Mouse (Mus musculus) CH12.LX (cell line): ENCODE measurements around the gene Itgam. TPM values are rescaled to one million over a fixed set of nuclear protein-coding genes. Genes with fewer than 3 reads are reported as not detected.

Source experiments
- DNase-seq: peaks from one replicate; pipeline ENCODE4 v3.0.0-alpha.2; 2013; ENCODE audit errors: extremely low read depth
- H3K27ac ChIP-seq: 2 replicates; pipeline ENCODE4 v1.5.1; 2012; ENCODE audit warnings: low read depth, mild to moderate bottlenecking, control low read depth, moderate library complexity; ENCODE audit not compliant: insufficient read depth
- H3K27me3 ChIP-seq: replicated peaks from 2 replicates; pipeline ENCODE3; 2012; ENCODE audit warnings: inconsistent platforms
- H3K36me3 ChIP-seq, 2 experiments: replicated peaks in 1 of 2; 2 replicates each; pipeline versions ENCODE3 to v1.6.1; 2012; ENCODE audit warnings: inconsistent platforms in 1 of 2, low read length in 1 of 2, mild to moderate bottlenecking in 1 of 2, mixed read lengths in 1 of 2, moderate library complexity in 1 of 2; ENCODE audit not compliant: control insufficient read depth in 1 of 2, insufficient read depth in 1 of 2
- H3K4me1 ChIP-seq, 2 experiments: 2 replicates each; pipeline ENCODE4 v1.6.1; 2012; ENCODE audit warnings: inconsistent platforms in 1 of 2, moderate library complexity in 1 of 2; ENCODE audit not compliant: insufficient read depth in 2 of 2, control insufficient read depth in 1 of 2
- H3K4me2 ChIP-seq: 2 replicates; pipeline ENCODE4 v1.6.1; 2012; ENCODE audit warnings: low read depth, mild to moderate bottlenecking, control low read depth; ENCODE audit not compliant: poor library complexity, insufficient read depth, severe bottlenecking
- H3K4me3 ChIP-seq, 3 experiments: fragments of 150-350 bp in 1 of 3; sonication (generic) in 1 of 3; replicated peaks in 1 of 3; 2 replicates each; pipeline versions ENCODE3 to v1.5.1; 2011 to 2012; ENCODE audit warnings: low read depth in 2 of 3, low read length in 2 of 3, mild to moderate bottlenecking in 2 of 3, moderate library complexity in 2 of 3, control low read depth in 1 of 3, improper control_type of control experiment in 1 of 3, inconsistent platforms in 1 of 3, mixed read lengths in 1 of 3; ENCODE audit not compliant: poor library complexity in 1 of 3
- H3K79me2 ChIP-seq: replicated peaks from 2 replicates; pipeline ENCODE4 v1.6.1; 2012; ENCODE audit warnings: mild to moderate bottlenecking, moderate library complexity; ENCODE audit not compliant: control insufficient read depth, poor library complexity, insufficient read depth, severe bottlenecking; ENCODE audit errors: extremely low read depth
- H3K9ac ChIP-seq: 2 replicates; pipeline ENCODE4 v1.6.1; 2012; ENCODE audit warnings: low read depth, mild to moderate bottlenecking, control low read depth, moderate library complexity; ENCODE audit not compliant: insufficient read depth
- H3K9me3 ChIP-seq: replicated peaks from 2 replicates; pipeline ENCODE3; 2012; ENCODE audit warnings: low read length, inconsistent platforms, mixed read lengths
- CHD1 ChIP-seq: IDR thresholded peaks from 2 replicates; pipeline ENCODE4 v1.6.1; 2012; ENCODE audit warnings: low read depth, low read length, improper control_type of control experiment, inconsistent platforms
- CTCF ChIP-seq, 2 experiments: IDR thresholded peaks in 1 of 2; conservative IDR thresholded peaks in 1 of 2; 2 replicates each; pipeline ENCODE4 v1.5.1; 2011 to 2012; ENCODE audit warnings: low read depth in 2 of 2, low read length in 2 of 2, improper control_type of control experiment in 1 of 2, inconsistent platforms in 1 of 2, mild to moderate bottlenecking in 1 of 2, moderate library complexity in 1 of 2
- E2F4 ChIP-seq: IDR thresholded peaks from 2 replicates; pipeline ENCODE4 v1.6.1; 2011; ENCODE audit warnings: low read depth, low read length, improper control_type of control experiment; ENCODE audit not compliant: insufficient replicate concordance
- EP300 ChIP-seq: IDR thresholded peaks from 2 replicates; pipeline ENCODE4 v1.6.1; 2011; ENCODE audit warnings: low read length, improper control_type of control experiment
- ETS1 ChIP-seq: conservative IDR thresholded peaks from 2 replicates; pipeline ENCODE4 v1.6.1; 2012; ENCODE audit warnings: low read depth, mild to moderate bottlenecking, inconsistent platforms, low read length, improper control_type of control experiment, moderate library complexity
- GABPA ChIP-seq: IDR thresholded peaks from 2 replicates; pipeline ENCODE4 v1.6.1; 2012; ENCODE audit warnings: low read depth, low read length, improper control_type of control experiment, inconsistent platforms; ENCODE audit not compliant: insufficient replicate concordance
- HCFC1 ChIP-seq: IDR thresholded peaks from 2 replicates; pipeline ENCODE4 v1.6.1; 2012; ENCODE audit warnings: low read depth, mild to moderate bottlenecking, inconsistent platforms, low read length, improper control_type of control experiment
- IRF4 ChIP-seq: IDR thresholded peaks from 2 replicates; pipeline ENCODE4 v1.6.1; 2014; ENCODE audit warnings: low read depth, mild to moderate bottlenecking, inconsistent platforms, low read length, improper control_type of control experiment
- JUN ChIP-seq: IDR thresholded peaks from 2 replicates; pipeline ENCODE4 v1.6.1; 2011; ENCODE audit warnings: low read depth, mild to moderate bottlenecking, low read length, improper control_type of control experiment, moderate library complexity; ENCODE audit not compliant: insufficient read depth
- JUND ChIP-seq: conservative IDR thresholded peaks from 2 replicates; pipeline ENCODE4 v1.6.1; 2011; ENCODE audit warnings: low read depth, low read length, improper control_type of control experiment
- KAT2A ChIP-seq: IDR thresholded peaks from 2 replicates; pipeline ENCODE4 v1.6.1; 2012; ENCODE audit warnings: low read length, improper control_type of control experiment, inconsistent platforms; ENCODE audit not compliant: insufficient replicate concordance
- MEF2A ChIP-seq: IDR thresholded peaks from 2 replicates; pipeline ENCODE4 v1.6.1; 2014; ENCODE audit warnings: low read depth, mild to moderate bottlenecking, inconsistent platforms, low read length, improper control_type of control experiment, borderline replicate concordance
- NELFE ChIP-seq: IDR thresholded peaks from 2 replicates; pipeline ENCODE4 v1.6.1; 2011; ENCODE audit warnings: low read depth, low read length, improper control_type of control experiment
- PAX5 ChIP-seq: IDR thresholded peaks from 2 replicates; pipeline ENCODE4 v1.6.1; 2012; ENCODE audit warnings: low read length, inconsistent platforms, mixed read lengths
- POLR2A ChIP-seq: IDR thresholded peaks from 2 replicates; pipeline ENCODE4 v1.6.1; 2011; ENCODE audit warnings: low read depth, mild to moderate bottlenecking, improper control_type of control experiment, low read length
- RAD21 ChIP-seq: IDR thresholded peaks from 2 replicates; pipeline ENCODE4 v1.6.1; 2011; ENCODE audit warnings: low read depth, mild to moderate bottlenecking, low read length, improper control_type of control experiment, moderate library complexity
- RCOR1 ChIP-seq: conservative IDR thresholded peaks from 2 replicates; pipeline ENCODE4 v1.6.1; 2012; ENCODE audit warnings: low read depth, mild to moderate bottlenecking, inconsistent platforms, low read length, improper control_type of control experiment
- SIN3A ChIP-seq: IDR thresholded peaks from 2 replicates; pipeline ENCODE4 v1.6.1; 2012; ENCODE audit warnings: low read length, improper control_type of control experiment, inconsistent platforms
- SMC3 ChIP-seq: IDR thresholded peaks from 2 replicates; pipeline ENCODE4 v1.6.1; 2011; ENCODE audit warnings: low read depth, low read length, improper control_type of control experiment
- TBP ChIP-seq: conservative IDR thresholded peaks from 2 replicates; pipeline ENCODE4 v1.6.1; 2011; ENCODE audit warnings: low read depth, low read length, improper control_type of control experiment
- TCF12 ChIP-seq: IDR thresholded peaks from 2 replicates; pipeline ENCODE4 v1.6.1; 2014; ENCODE audit warnings: low read depth, mild to moderate bottlenecking, inconsistent platforms, low read length, improper control_type of control experiment
- USF1 ChIP-seq: IDR thresholded peaks from 2 replicates; pipeline ENCODE4 v1.6.1; 2014; ENCODE audit warnings: low read depth, mild to moderate bottlenecking, inconsistent platforms, low read length, improper control_type of control experiment
- USF2 ChIP-seq: conservative IDR thresholded peaks from 2 replicates; pipeline ENCODE4 v1.6.1; 2011; ENCODE audit warnings: low read depth, low read length, improper control_type of control experiment
- ZC3H11A ChIP-seq: IDR thresholded peaks from 2 replicates; pipeline ENCODE4 v1.6.1; 2012; ENCODE audit warnings: low read depth, mild to moderate bottlenecking, inconsistent platforms, low read length, improper control_type of control experiment
- ZKSCAN1 ChIP-seq: IDR thresholded peaks from 2 replicates; pipeline ENCODE4 v1.6.1; 2012; ENCODE audit warnings: low read depth, inconsistent platforms, low read length, improper control_type of control experiment, borderline replicate concordance
- ZMIZ1 ChIP-seq: IDR thresholded peaks from 2 replicates; pipeline ENCODE4 v1.6.1; 2012; ENCODE audit warnings: low read depth, mild to moderate bottlenecking, inconsistent platforms, low read length, improper control_type of control experiment
- ZNF384 ChIP-seq: IDR thresholded peaks from 2 replicates; pipeline ENCODE4 v1.6.1; 2012; ENCODE audit warnings: low read depth, low read length, improper control_type of control experiment, inconsistent platforms
- dilution Hi-C: fragments of 300-500 bp; cut with MboI; formaldehyde crosslinking; loops from 2 replicates; pipeline ENCODE4 v1.14.3; 2020; ENCODE audit warnings: low sequenced_read_pairs; ENCODE audit not compliant: extremely low pct_unique_long_range_greater_than_20kb, extremely low pct_ligation_motif_present
- in situ Hi-C: fragments of 300-500 bp; cut with MboI; formaldehyde crosslinking; loops from 3 replicates; pipeline ENCODE4 v1.14.3; 2019; ENCODE audit warnings: low sequenced_read_pairs, low pct_ligation_motif_present, low pct_unique_long_range_greater_than_20kb, mixed read lengths
- polyA plus RNA-seq: library from polyadenylated mRNA; unstranded; fragments of >175 nt; gene quantifications from 2 replicates; pipeline ENCODE4 v1.2.1, GENCODE M21; 2012; ENCODE audit warnings: low read depth; ENCODE audit not compliant: insufficient read length
- total RNA-seq, 2 experiments: library from RNA; depleted of rRNA; stranded (reverse); fragments of 300-350 nt in 1 of 2; fragments of >200 nt in 1 of 2; gene quantifications; 2 replicates each; pipeline ENCODE4 v1.2.3; 2012 to 2014

Itgam gene
- total and polyA plus RNA-seq, 3 experiments = 0.13 to 1.1 (median 0.48) TPM

DNA sequence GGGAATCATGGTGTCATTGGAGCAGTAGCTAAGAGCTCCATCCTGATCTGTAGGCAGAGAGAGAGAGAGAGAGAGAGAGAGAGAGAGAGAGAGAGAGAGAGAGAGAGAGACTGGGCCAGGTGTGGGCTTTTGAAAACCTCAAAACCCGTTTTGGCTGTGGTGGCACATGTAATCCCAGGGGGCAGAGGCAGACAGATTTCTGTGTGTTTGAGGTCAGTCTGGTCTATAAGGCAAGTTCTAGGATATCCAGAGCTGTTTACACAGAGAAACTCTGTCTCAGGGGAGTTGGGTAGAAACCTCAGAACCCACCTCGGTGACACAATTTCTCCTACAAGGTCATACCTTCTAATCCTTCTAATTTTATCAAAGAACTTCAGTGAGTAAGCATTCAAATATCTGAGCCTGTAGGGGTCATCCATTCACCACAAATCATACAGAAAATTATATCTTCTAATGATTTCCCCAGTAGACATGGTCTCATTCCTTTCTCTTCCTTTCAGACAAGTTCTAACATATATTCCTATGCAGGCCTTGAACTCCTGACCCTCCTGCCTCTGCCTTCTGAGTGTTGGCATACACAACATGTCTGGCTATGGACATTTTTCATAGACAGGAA lies 38.4 kb downstream of the Itgam start (continued):
- no peak for TF ChIP-seq PAX5
- 0 out of 2 replicates have a peak, but pooled peaks have one; percentile 16 for TF ChIP-seq E2F4
- TF ChIP-seq ZMIZ1 = no peak
- TF ChIP-seq SIN3A = peak; percentile 58
- no peak for TF ChIP-seq GABPA
- TF ChIP-seq CTCF (conservative IDR thresholded peaks at IDR 0.05 in 1 of 2, IDR thresholded peaks at IDR 0.05 in 1 of 2; ENCODE audit: low read depth in 2 of 2, low read length in 2 of 2) = peak in 1 of 2 experiments; percentile 66; a peak in 2 of 4 replicates
- peak; percentile 14; the same call in 1 of the 2 replicates for TF ChIP-seq ZNF384
- peak; percentile 74 for TF ChIP-seq TCF12

DNA sequence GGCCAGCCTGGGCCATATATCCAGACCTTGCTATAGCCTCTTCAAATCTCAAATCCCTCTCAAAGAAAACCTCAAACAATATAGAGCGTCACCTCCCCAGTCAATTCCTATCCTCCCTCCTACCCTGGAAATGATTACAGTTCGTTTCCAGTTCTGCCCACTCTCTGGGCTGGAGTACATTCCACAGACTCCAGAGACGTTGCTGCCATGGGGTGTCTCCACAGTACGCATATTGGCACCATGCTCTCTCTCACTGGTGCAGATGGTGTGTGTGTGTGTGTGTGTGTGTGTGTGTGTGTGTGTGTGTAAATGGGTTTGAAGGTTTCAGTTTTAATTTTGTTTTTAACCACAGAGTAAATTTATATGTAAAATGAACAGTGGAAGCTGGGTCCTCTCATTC lies 42.8 kb downstream of the Itgam start:
- Histone ChIP-seq H3K36me3 (no peaks in the 10 kb centered on the region), H3K27me3 (peaks cover 32% of the 10 kb centered on the region), H3K4me3 (no peak overlapping the region), H3K79me2 (no peaks in the 10 kb centered on the region), H3K9me3 (no peaks in the 10 kb centered on the region), H3K9ac (no peak overlapping the region), H3K4me1 (peaks cover 6 to 17% of the 10 kb centered on the region in 2 experiments; a peak in 3 of 4 replicates), H3K27ac (no peak overlapping the region), H3K4me2 (no peak overlapping the region)
- dilution Hi-C loops (no loop called here), in situ Hi-C loops (no loop called here)
- no peak for DNase-seq
- TF ChIP-seq POLR2A (no peak), RAD21 (peak; percentile 38), MEF2A (no peak), NELFE (no peak), EP300 (no peak), RCOR1 (no peak), HCFC1 (no peak), JUND (no peak), SMC3 (peak; percentile 45), CTCF (conservative IDR thresholded peaks at IDR 0.05 in 1 of 2, IDR thresholded peaks at IDR 0.05 in 1 of 2; ENCODE audit: low read depth in 2 of 2, low read length in 2 of 2) (peak in 1 of 2 experiments; percentile 42; a peak in 2 of 4 replicates), CHD1 (no peak), TBP (no peak)

DNA sequence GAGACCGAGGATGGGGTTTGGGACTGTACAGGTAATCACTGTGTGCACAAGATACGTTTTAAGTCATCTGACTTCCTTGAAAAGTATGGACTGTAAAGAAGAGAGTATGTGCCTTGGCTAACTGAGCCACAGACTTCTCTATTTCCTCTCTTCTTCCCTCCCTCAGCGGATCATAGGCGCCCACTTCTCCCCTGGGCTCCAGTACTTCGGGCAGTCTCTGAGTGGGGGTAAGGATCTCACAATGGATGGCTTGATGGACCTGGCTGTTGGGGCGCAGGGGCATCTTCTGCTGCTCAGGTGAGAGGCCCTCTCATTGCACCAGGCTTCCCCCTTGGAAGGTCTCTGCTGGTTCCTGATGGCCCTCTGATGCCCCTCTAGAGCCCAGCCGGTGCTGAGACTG lies 45.0 kb downstream of the Itgam start:
- no peak overlapping the region for H3K4me2 ChIP-seq
- in situ Hi-C loops = no loop called here
- no peak for TF ChIP-seq ZNF384
- TF ChIP-seq RCOR1 = no peak
- no peak for TF ChIP-seq SMC3
- TF ChIP-seq HCFC1 = no peak
- TF ChIP-seq ETS1 = no peak
- no peak for TF ChIP-seq ZKSCAN1
- TF ChIP-seq CHD1 = no peak
- no peak for TF ChIP-seq USF2
- TF ChIP-seq USF1 = no peak
- TF ChIP-seq ZC3H11A = no peak
- no peak for TF ChIP-seq TCF12
- no peak for TF ChIP-seq JUN
- TF ChIP-seq IRF4 = no peak
- TF ChIP-seq KAT2A = no peak
- TF ChIP-seq PAX5 = no peak
- no peak for TF ChIP-seq E2F4
- H3K4me1 ChIP-seq = 0 out of 4 replicates have a peak, but pooled peaks cover 0 to 2% of the 10 kb centered on the region in 2 experiments
- DNase-seq = no peak
- H3K9me3 ChIP-seq = no peaks in the 10 kb centered on the region
- H3K4me3 ChIP-seq = no peak overlapping the region
- no peak overlapping the region for H3K9ac ChIP-seq
- no peaks in the 10 kb centered on the region for H3K79me2 ChIP-seq
- peaks cover 33% of the 10 kb centered on the region for H3K27me3 ChIP-seq
- H3K36me3 ChIP-seq = no peaks in the 10 kb centered on the region
- no peak overlapping the region for H3K27ac ChIP-seq
- dilution Hi-C loops = no loop called here
